Mouse (Mus musculus) neural tube, embryonic 14.5 days (tissue): ENCODE results near the gene Ak3. TPM values are rescaled to one million over a fixed set of nuclear protein-coding genes. Genes with fewer than 3 reads are reported as not detected.

Experiments
- ATAC-seq: fragments of 200-750 bp; cut with Nextera tagmentation; 2 replicates; pipeline ENCODE4 v1.8.0; 2017; ENCODE audit warnings: low read depth, mild to moderate bottlenecking, moderate TSS enrichment, moderate library complexity
- H3K27ac ChIP-seq: fragments of 300-500 bp; sonication (generic); 2 replicates; pipeline ENCODE4 v1.5.1; 2014; ENCODE audit warnings: low read depth, mild to moderate bottlenecking, control low read depth, low read length, moderate library complexity, mixed read lengths
- H3K27me3 ChIP-seq: fragments of 300-500 bp; sonication (generic); 2 replicates; pipeline ENCODE4 v1.6.1; 2014; ENCODE audit warnings: low read length; ENCODE audit not compliant: control insufficient read depth, insufficient read depth
- H3K36me3 ChIP-seq: fragments of 300-500 bp; sonication (generic); 2 replicates; pipeline ENCODE4 v1.6.1; 2014; ENCODE audit warnings: low read length, mixed read lengths; ENCODE audit not compliant: control insufficient read depth, insufficient read depth
- H3K4me1 ChIP-seq: fragments of 300-500 bp; sonication (generic); 2 replicates; pipeline ENCODE4 v1.6.1; 2014; ENCODE audit warnings: low read length; ENCODE audit not compliant: control insufficient read depth, insufficient read depth
- H3K4me2 ChIP-seq: fragments of 300-500 bp; sonication (generic); 2 replicates; pipeline ENCODE4 v1.6.1; 2014; ENCODE audit warnings: mild to moderate bottlenecking, low read depth, low read length, control low read depth
- H3K4me3 ChIP-seq: fragments of 300-500 bp; sonication (generic); 2 replicates; pipeline ENCODE4 v1.5.1; 2014; ENCODE audit warnings: low read depth, low read length, control low read depth, mixed read lengths
- H3K9ac ChIP-seq: fragments of 300-500 bp; sonication (generic); replicated peaks from 2 replicates; pipeline ENCODE4 v1.6.1; 2014; ENCODE audit warnings: low read depth, mild to moderate bottlenecking, control low read depth, low read length, mixed read lengths
- H3K9me3 ChIP-seq: fragments of 300-500 bp; sonication (generic); 2 replicates; pipeline ENCODE4 v1.6.1; 2016; ENCODE audit warnings: low read length; ENCODE audit not compliant: control insufficient read depth
- WGBS: fragments of 180-500 bp; shearing (Covaris S2); extraction: QIAGEN DNeasy Blood & Tissue Kit; methylation state at CpG from one replicate; pipeline ENCODE4 v1.1.7; 2014; 5-methylcytosine and 5-hydroxymethylcytosine counted together
- polyA plus RNA-seq: library from polyadenylated mRNA; unstranded; fragments of >200 nt; fragmentation: Nextera tagmentation; extraction: Ambion mirVana; gene quantifications from 2 replicates; pipeline ENCODE4 v1.2.1, GENCODE M21; 2014

Gene Ak3
- polyA plus RNA-seq = 73.0 and 73.9 TPM in 2 replicates

- Histone ChIP-seq H3K4me2 (peak within 1 kb of the TSS; percentile 55), H3K27me3 (no peaks in the 10 kb centered on the region), H3K36me3 (no peaks in the 10 kb centered on the region), H3K9ac (peak within 1 kb of the TSS; percentile 87), H3K9me3 (no peaks in the 10 kb centered on the region), H3K4me1 (peaks cover 13% of the 10 kb centered on the region), H3K27ac (peak within 1 kb of the TSS; percentile 72), H3K4me3 (peak within 1 kb of the TSS; percentile 84)
- peak; percentile 91 for ATAC-seq
- WGBS = under 1% methylated on average over 67 of the region's 68 CpGs
Measured at GRCm38 (mm10) chr19:29047334-29048170, at the start of gene Ak3. TSS of gene Ak3 (minus strand) at chr19:29047961.

GRCm38 (mm10) chr19:29092194-29092593 lies 44.4 kb upstream of the Ak3 start:
- Histone ChIP-seq H3K4me3 (no peak overlapping the region), H3K4me1 (no peaks in the 10 kb centered on the region), H3K9me3 (no peaks in the 10 kb centered on the region), H3K27ac (no peak overlapping the region), H3K36me3 (no peaks in the 10 kb centered on the region), H3K9ac (no peak overlapping the region), H3K4me2 (no peak overlapping the region), H3K27me3 (no peaks in the 10 kb centered on the region)
- ATAC-seq = no peak

- Histone ChIP-seq H3K4me2 (no peak overlapping the region), H3K27ac (no peak overlapping the region), H3K4me1 (no peaks in the 10 kb centered on the region), H3K9me3 (no peaks in the 10 kb centered on the region), H3K9ac (no peak overlapping the region), H3K4me3 (no peak overlapping the region), H3K27me3 (no peaks in the 10 kb centered on the region), H3K36me3 (no peaks in the 10 kb centered on the region)
- no peak for ATAC-seq
- WGBS = 89% methylated on average over 6 of the region's 6 CpGs
Measured at GRCm38 (mm10) chr19:29088628-29089027, 40.9 kb upstream of the Ak3 start.

GRCm38 (mm10) chr19:29074802-29075201 lies 27.0 kb upstream of the Ak3 start:
- Histone ChIP-seq H3K4me1 (0 out of 2 replicates have a peak, but pooled peaks cover 3% of the 10 kb centered on the region), H3K4me2 (no peak overlapping the region), H3K27ac (no peak overlapping the region), H3K9ac (no peak overlapping the region), H3K4me3 (no peak overlapping the region), H3K36me3 (no peaks in the 10 kb centered on the region), H3K27me3 (no peaks in the 10 kb centered on the region), H3K9me3 (no peaks in the 10 kb centered on the region)
- ATAC-seq = no peak; the same call in 1 of the 2 replicates
- 57% methylated on average over 6 of the region's 6 CpGs for WGBS

- H3K27me3 ChIP-seq = no peaks in the 10 kb centered on the region
- H3K27ac ChIP-seq = no peak overlapping the region
- H3K4me1 ChIP-seq = no peaks in the 10 kb centered on the region
- H3K4me2 ChIP-seq = no peak overlapping the region
- H3K36me3 ChIP-seq = no peaks in the 10 kb centered on the region
- H3K9ac ChIP-seq = no peak overlapping the region
- 87% methylated on average over 5 of the region's 5 CpGs for WGBS
- ATAC-seq = no peak
- H3K9me3 ChIP-seq = no peaks in the 10 kb centered on the region
- H3K4me3 ChIP-seq = no peak overlapping the region
Measured at GRCm38 (mm10) chr19:29069195-29069594, 21.4 kb upstream of the Ak3 start.

GRCm38 (mm10) chr19:29066981-29067471 lies 19.3 kb upstream of the Ak3 start:
- H3K27me3 ChIP-seq = no peaks in the 10 kb centered on the region
- peak overlapping the region; percentile 23; the same call in 1 of the 2 replicates for H3K4me2 ChIP-seq
- H3K9me3 ChIP-seq = no peaks in the 10 kb centered on the region
- no peak overlapping the region for H3K4me3 ChIP-seq
- no peak overlapping the region for H3K27ac ChIP-seq
- H3K36me3 ChIP-seq = no peaks in the 10 kb centered on the region
- WGBS = 13% methylated on average over 11 of the region's 11 CpGs
- H3K4me1 ChIP-seq = no peaks in the 10 kb centered on the region
- no peak for ATAC-seq
- H3K9ac ChIP-seq = no peak overlapping the region; the same call in 1 of the 2 replicates

- Histone ChIP-seq H3K9ac (no peak overlapping the region), H3K36me3 (no peaks in the 10 kb centered on the region), H3K4me3 (no peak overlapping the region), H3K27me3 (no peaks in the 10 kb centered on the region), H3K4me1 (no peaks in the 10 kb centered on the region), H3K27ac (peak overlapping the region; percentile 22; the same call in 1 of the 2 replicates), H3K9me3 (no peaks in the 10 kb centered on the region), H3K4me2 (no peak overlapping the region)
- no peak for ATAC-seq
- 56% methylated on average over 9 of the region's 9 CpGs for WGBS
Measured at GRCm38 (mm10) chr19:29064451-29065102, 16.8 kb upstream of the Ak3 start.

GRCm38 (mm10) chr19:29063577-29064363 lies 16.0 kb upstream of the Ak3 start:
- Histone ChIP-seq H3K9me3 (no peaks in the 10 kb centered on the region), H3K36me3 (no peaks in the 10 kb centered on the region), H3K9ac (no peak overlapping the region), H3K4me3 (peak overlapping the region; percentile 8; the same call in 1 of the 2 replicates), H3K27me3 (no peaks in the 10 kb centered on the region), H3K4me2 (peak overlapping the region; percentile 37; the same call in 1 of the 2 replicates), H3K27ac (no peak overlapping the region; the same call in 1 of the 2 replicates), H3K4me1 (no peaks in the 10 kb centered on the region)
- WGBS = 19% methylated on average over 18 of the region's 18 CpGs
- ATAC-seq = peak; percentile 88
